Mouse (Mus musculus) brain, embryonic 14.5 days (tissue): ENCODE measurements at regions not wholly inside any gene's neighbourhood (a gene's known extent, or its start where the extent isn't known, plus 50 kb on each side); places are given as distances from the start of the nearest gene placed in this dataset.

Experiments used
- CTCF ChIP-seq: fragments of 200-500 bp; IDR thresholded peaks from 2 replicates; pipeline ENCODE4 v1.5.1; 2012; ENCODE audit warnings: inconsistent platforms, mild to moderate bottlenecking, moderate library complexity, borderline replicate concordance; ENCODE audit not compliant: insufficient read depth, insufficient read length; ENCODE audit errors: extremely low read depth
- POLR2A ChIP-seq: fragments of 200-500 bp; IDR thresholded peaks from 2 replicates; pipeline ENCODE4 v1.6.1; 2012; ENCODE audit warnings: mild to moderate bottlenecking, inconsistent platforms, borderline replicate concordance; ENCODE audit not compliant: poor library complexity, insufficient read depth, insufficient read length, severe bottlenecking; ENCODE audit errors: extremely low read depth

GRCm38 (mm10) chr13:111921142-111922035, 112.6 kb upstream of the Map3k1 start:
- no peak for TF ChIP-seq POLR2A
- no peak for TF ChIP-seq CTCF
